ENCODE assay signal across 11 mouse cellular contexts in the genomic region with DNA sequence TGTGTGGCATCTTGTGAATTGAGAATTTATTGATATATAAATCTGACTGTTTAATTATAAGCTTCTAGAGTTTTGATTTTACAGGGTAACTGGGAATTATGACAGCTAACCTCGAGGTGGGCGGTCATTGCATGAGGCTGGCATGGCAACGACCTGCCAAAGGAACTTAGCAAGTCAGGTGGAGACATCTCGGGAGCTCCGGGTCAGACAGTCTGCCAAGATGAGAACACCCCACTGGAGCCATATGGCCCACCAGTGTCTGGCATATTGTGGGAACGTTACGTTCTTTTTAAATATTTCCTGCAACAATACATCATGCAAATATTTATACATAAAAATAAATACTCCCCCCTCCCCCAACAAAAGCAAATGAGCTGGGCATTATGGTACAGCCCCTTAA.
"Had no signal": no experiment of that assay in that cellular context is flagged by ENCODE, and none has a peak within 500 bp of the region (broad histone marks: within the 10 kb centered on the region; RNA-seq: fewer than 3 reads in every experiment).

No protein-coding gene starts in this region.

- H3K27ac ChIP-seq: kidney, embryonic 15.5 days; limb, embryonic 15.5 days; liver, embryonic 13.5 days; midbrain, embryonic 12.5 days; neural tube, embryonic 13.5 days had no signal

- H3K4me2 ChIP-seq: kidney, embryonic 15.5 days; limb, embryonic 15.5 days; liver, embryonic 13.5 days; midbrain, embryonic 12.5 days; neural tube, embryonic 13.5 days had no signal

- H3K27me3 ChIP-seq: kidney, embryonic 15.5 days; limb, embryonic 15.5 days; liver, embryonic 13.5 days; midbrain, embryonic 12.5 days; neural tube, embryonic 13.5 days had no signal

- H3K4me1 ChIP-seq: kidney, embryonic 15.5 days; limb, embryonic 15.5 days; liver, embryonic 13.5 days; midbrain, embryonic 12.5 days; neural tube, embryonic 13.5 days had no signal

- H3K36me3 ChIP-seq: liver, embryonic 13.5 days had no signal

- H3K4me3 ChIP-seq: kidney, embryonic 15.5 days; limb, embryonic 15.5 days; liver, embryonic 13.5 days; midbrain, embryonic 12.5 days; neural tube, embryonic 13.5 days had no signal

- H3K9ac ChIP-seq: kidney, embryonic 15.5 days; limb, embryonic 15.5 days; liver, embryonic 13.5 days; liver, postnatal 0 days; midbrain, embryonic 12.5 days; neural tube, embryonic 13.5 days had no signal

- DNase-seq: kidney, postnatal 14 days; liver, embryonic 13.5 days; liver, postnatal 0 days; retina, postnatal 1 day; right cerebral cortex, postnatal 14 days; thymus, postnatal 36 days had no signal

- H3K9me3 ChIP-seq: liver, embryonic 13.5 days had no signal

- ATAC-seq: liver, postnatal 0 days; midbrain, embryonic 16.5 days had no signal
